Mouse (Mus musculus): ENCODE measurements around the gene Zic3. TPM values are rescaled to one million over a fixed set of nuclear protein-coding genes. Genes with fewer than 3 reads are reported as not detected.
A peak's percentile ranks its signal among the peaks of the same experiment; 100 is the strongest.

Zic3 gene
- total RNA-seq, 2 experiments from 2014 or later, result 2.2 to 2.4 TPM

- Histone ChIP-seq H3K27ac (no peak overlapping the region), H3K4me3 (peak overlapping the region; percentile 44)
- no peak for DNase-seq (ENCODE audit: low spot score in 2 of 2)
- no peak for TF ChIP-seq CTCF (conservative IDR thresholded peaks at IDR 0.05)
Observed at GRCm38 (mm10) chrX:58030100-58030834, 7.8 kb downstream of the Zic3 start.

- Histone ChIP-seq H3K4me3 (peak overlapping the region; percentile 44), H3K27ac (peak overlapping the region; percentile 61)
- TF ChIP-seq CTCF (conservative IDR thresholded peaks at IDR 0.05), result no peak
- no peak for DNase-seq (ENCODE audit: low spot score in 2 of 2)
Observed at GRCm38 (mm10) chrX:58030835-58031670, 8.6 kb downstream of the Zic3 start.

DNA sequence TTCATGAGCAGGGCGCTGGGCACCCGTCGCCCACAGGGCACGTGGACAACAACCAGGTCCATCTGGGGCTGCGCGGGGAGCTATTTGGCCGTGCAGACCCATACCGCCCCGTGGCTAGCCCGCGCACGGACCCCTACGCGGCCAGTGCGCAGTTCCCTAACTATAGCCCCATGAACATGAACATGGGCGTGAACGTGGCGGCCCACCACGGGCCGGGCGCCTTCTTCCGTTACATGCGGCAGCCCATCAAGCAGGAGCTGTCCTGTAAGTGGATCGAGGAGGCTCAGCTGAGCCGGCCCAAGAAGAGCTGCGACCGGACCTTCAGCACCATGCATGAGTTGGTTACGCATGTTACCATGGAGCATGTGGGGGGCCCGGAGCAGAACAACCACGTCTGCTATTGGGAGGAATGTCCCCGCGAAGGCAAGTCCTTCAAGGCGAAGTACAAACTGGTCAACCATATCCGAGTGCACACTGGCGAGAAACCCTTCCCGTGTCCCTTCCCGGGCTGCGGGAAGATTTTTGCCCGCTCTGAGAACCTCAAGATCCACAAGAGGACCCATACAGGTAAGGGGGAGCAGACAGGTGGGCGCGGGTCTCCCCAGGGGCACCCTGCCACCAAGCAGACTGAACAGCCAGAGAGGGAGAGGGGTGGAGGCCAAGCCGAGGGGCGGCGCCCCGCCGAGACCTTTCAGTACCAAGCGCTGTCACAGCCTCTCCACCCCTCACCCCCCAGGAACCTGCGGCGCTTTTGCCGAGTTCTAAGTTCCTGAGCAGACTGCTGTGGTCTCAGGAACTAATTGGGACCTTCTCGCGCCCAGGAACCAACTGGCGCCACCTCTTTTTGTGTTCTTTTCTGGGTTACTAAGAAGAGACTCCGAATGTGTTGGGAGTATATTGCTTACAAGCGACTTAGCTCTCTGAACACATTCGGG, 9.4 kb downstream of the Zic3 start:
- Histone ChIP-seq H3K4me3 (peak overlapping the region; percentile 44; the same call in 1 of the 2 replicates), H3K27ac (peak overlapping the region; percentile 61)
- no peak for TF ChIP-seq CTCF (conservative IDR thresholded peaks at IDR 0.05)
- DNase-seq (ENCODE audit: low spot score in 2 of 2), result no peak

GRCm38 (mm10) chrX:58032622-58033021, 10.1 kb downstream of the Zic3 start:
- Histone ChIP-seq H3K4me3 (peak overlapping the region; percentile 44; the same call in 1 of the 2 replicates), H3K27ac (no peak overlapping the region)
- DNase-seq (ENCODE audit: low spot score in 2 of 2), result no peak
- no peak for TF ChIP-seq CTCF (conservative IDR thresholded peaks at IDR 0.05)

GRCm38 (mm10) chrX:58033521-58033920, 11.0 kb downstream of the Zic3 start:
- no peak for DNase-seq (ENCODE audit: low spot score in 2 of 2)
- TF ChIP-seq CTCF (conservative IDR thresholded peaks at IDR 0.05), result no peak
- H3K27ac ChIP-seq, result no peak overlapping the region
- H3K4me3 ChIP-seq, result no peak overlapping the region

DNA sequence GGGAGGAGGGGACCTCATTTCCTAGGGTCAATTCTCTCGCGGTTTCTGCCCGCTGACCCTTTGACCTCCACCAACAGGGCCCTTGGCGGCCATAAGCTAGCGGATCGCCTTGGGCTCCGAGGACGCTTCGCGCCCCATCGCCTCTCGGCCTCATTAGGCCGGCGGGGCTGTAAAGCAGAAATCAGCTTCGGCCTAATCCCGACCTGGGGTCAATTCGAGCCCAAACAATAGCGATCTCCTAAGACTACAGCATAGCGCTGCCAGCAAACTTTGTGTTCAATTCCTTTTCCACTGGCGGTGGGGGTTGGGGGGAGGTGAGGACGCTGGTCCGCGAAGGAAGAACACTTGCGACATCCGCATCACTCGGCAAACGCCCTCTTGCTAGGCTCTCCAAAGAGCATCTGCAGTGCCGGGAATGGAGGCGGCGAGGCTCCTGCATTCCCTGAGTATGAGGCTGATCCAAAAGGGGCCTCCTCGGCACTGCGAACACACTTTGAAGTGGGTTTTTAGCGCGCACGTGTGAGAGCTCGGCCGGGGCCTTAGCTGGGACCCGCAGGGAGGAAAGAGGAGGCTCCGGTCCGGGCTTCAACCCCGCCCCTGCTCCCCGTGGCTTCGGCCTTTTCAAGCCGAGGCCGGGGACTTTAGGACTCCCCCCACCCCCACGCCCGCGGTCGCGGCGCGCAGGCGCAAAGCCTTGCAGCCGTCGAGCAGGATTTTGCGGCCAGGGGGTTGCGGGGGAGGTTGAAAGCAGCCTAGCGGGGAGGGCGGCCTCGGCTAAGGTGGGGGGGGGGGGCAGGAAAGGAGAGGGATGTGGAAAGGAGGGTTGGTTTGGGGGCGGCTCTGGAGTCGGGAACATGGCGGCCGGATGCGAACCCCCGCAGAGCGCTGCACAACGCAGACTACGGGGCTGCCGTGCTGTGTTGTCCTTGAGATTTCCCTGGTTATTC, 15.8 kb downstream of the Zic3 start:
- TF ChIP-seq CTCF (conservative IDR thresholded peaks at IDR 0.05), result no peak
- Histone ChIP-seq H3K4me3 (no peak overlapping the region; the same call in 1 of the 2 replicates), H3K27ac (0 out of 2 replicates have a peak overlapping the region, but pooled peaks have one; percentile 32)
- no peak for DNase-seq (ENCODE audit: low spot score in 2 of 2)

- no peak for TF ChIP-seq CTCF (conservative IDR thresholded peaks at IDR 0.05)
- Histone ChIP-seq H3K4me3 (no peak overlapping the region), H3K27ac (no peak overlapping the region)
- DNase-seq (ENCODE audit: low spot score in 2 of 2), result no peak
Observed at GRCm38 (mm10) chrX:58039703-58040102, 17.2 kb downstream of the Zic3 start.

DNA sequence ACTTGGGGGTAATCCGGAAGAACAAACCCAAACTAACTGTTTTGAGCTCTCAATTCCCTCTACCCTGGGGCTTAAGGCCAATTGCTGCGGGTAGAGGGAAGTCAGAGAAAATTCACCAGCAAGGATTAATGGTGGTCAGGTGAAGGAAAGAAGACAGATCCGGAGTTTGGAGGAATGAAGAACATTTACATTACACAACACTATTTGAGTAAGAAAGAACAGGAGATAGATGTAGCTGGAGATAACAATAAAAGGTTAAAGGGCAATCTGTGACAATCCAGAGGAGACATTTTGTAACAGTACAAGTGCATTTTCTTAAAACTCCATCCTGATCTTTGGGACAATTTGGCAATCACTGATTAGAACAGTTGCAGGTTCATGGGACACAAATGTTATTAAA, 19.4 kb downstream of the Zic3 start:
- no peak for TF ChIP-seq CTCF (conservative IDR thresholded peaks at IDR 0.05)
- Histone ChIP-seq H3K27ac (no peak overlapping the region), H3K4me3 (no peak overlapping the region)
- no peak for DNase-seq (ENCODE audit: low spot score in 2 of 2)

DNA sequence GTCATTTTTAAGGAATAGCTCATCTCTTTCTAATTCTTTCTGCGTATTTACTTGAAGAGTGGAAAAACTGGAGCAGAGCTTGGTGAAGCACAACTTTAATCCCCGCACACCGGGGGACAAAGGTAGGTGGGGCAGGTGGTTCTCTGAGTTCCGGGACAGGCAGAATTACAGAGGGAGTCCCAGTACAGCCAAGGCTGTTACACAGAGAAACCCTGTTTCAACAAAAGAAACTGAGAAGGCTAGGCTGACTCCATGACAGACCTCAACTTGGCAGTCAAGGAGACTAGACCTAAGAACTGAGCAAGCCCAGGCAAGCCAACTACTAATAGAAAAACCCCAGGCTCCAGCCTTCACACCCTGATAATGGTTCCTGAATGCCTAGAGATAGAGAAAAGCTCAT, 20.0 kb downstream of the Zic3 start:
- no peak overlapping the region for H3K27ac ChIP-seq
- H3K4me3 ChIP-seq, result no peak overlapping the region
- no peak for DNase-seq (ENCODE audit: low spot score in 2 of 2)
- TF ChIP-seq CTCF (conservative IDR thresholded peaks at IDR 0.05), result no peak
